Mouse (Mus musculus): Measurements from ENCODE around the gene Pheta1.

- no peak for TF ChIP-seq GATA1 (IDR thresholded peaks at IDR 0.05; ENCODE audit: borderline replicate concordance, low read length)
- TF ChIP-seq FLI1 (IDR thresholded peaks at IDR 0.05; ENCODE audit: low read length), result no peak
Observed at GRCm38 (mm10) chr5:121883356-121883755, 34.6 kb downstream of the Pheta1 start.
